Mouse (Mus musculus) CH12.LX (cell line): ENCODE measurements around the gene Mgat4c.

ENCODE experiments used
- CHD2 ChIP-seq: IDR thresholded peaks from 2 replicates; pipeline ENCODE4 v1.6.1; 2011; ENCODE audit warnings: low read length, improper control_type of control experiment
- CTCF ChIP-seq, 2 experiments: IDR thresholded peaks in 1 of 2; conservative IDR thresholded peaks in 1 of 2; 2 replicates each; pipeline ENCODE4 v1.5.1; 2011 to 2012; ENCODE audit warnings: low read depth in 2 of 2, low read length in 2 of 2, improper control_type of control experiment in 1 of 2, inconsistent platforms in 1 of 2, mild to moderate bottlenecking in 1 of 2, moderate library complexity in 1 of 2
- EP300 ChIP-seq: IDR thresholded peaks from 2 replicates; pipeline ENCODE4 v1.6.1; 2011; ENCODE audit warnings: low read length, improper control_type of control experiment
- JUN ChIP-seq: IDR thresholded peaks from 2 replicates; pipeline ENCODE4 v1.6.1; 2011; ENCODE audit warnings: low read depth, mild to moderate bottlenecking, low read length, improper control_type of control experiment, moderate library complexity; ENCODE audit not compliant: insufficient read depth
- MYC ChIP-seq: IDR thresholded peaks from 2 replicates; pipeline ENCODE4 v1.6.1; 2011; ENCODE audit warnings: low read depth, mild to moderate bottlenecking, improper control_type of control experiment, low read length
- POLR2A ChIP-seq: IDR thresholded peaks from 2 replicates; pipeline ENCODE4 v1.6.1; 2011; ENCODE audit warnings: low read depth, mild to moderate bottlenecking, improper control_type of control experiment, low read length
- USF2 ChIP-seq: conservative IDR thresholded peaks from 2 replicates; pipeline ENCODE4 v1.6.1; 2011; ENCODE audit warnings: low read depth, low read length, improper control_type of control experiment
- ZC3H11A ChIP-seq: IDR thresholded peaks from 2 replicates; pipeline ENCODE4 v1.6.1; 2012; ENCODE audit warnings: low read depth, mild to moderate bottlenecking, inconsistent platforms, low read length, improper control_type of control experiment
- ZMIZ1 ChIP-seq: IDR thresholded peaks from 2 replicates; pipeline ENCODE4 v1.6.1; 2012; ENCODE audit warnings: low read depth, mild to moderate bottlenecking, inconsistent platforms, low read length, improper control_type of control experiment

DNA sequence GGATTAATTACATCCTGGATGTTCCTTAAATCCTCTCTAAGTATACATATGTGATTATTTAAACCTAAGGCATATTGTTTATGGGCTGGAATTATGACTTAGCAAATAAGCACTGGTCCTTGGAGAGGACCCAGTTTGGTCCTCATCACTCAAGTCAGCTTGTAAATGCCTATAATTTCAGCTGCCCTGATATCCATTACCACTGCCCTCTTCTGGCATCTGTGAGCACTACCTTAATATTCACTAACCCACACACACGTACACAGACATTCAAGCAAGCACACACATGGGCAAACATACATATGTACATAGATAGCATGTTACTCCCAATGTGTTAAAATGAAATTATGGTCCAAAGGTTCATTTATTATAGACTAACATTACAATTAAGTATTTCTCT, 474.6 kb downstream of the Mgat4c start:
- TF ChIP-seq CTCF (conservative IDR thresholded peaks at IDR 0.05 in 1 of 2, IDR thresholded peaks at IDR 0.05 in 1 of 2; ENCODE audit: low read depth in 2 of 2, low read length in 2 of 2) (no peak), USF2 (no peak), POLR2A (no peak), ZMIZ1 (no peak), JUN (no peak), CHD2 (no peak), EP300 (no peak), MYC (no peak), ZC3H11A (no peak)
